Mouse (Mus musculus): ENCODE results near the gene Rfxap. TPM values are rescaled to one million over a fixed set of nuclear protein-coding genes. Genes with fewer than 3 reads are reported as not detected.

Rfxap gene
- polyA plus RNA-seq, 1 experiment from 2014 or later: 22.4 TPM

DNA sequence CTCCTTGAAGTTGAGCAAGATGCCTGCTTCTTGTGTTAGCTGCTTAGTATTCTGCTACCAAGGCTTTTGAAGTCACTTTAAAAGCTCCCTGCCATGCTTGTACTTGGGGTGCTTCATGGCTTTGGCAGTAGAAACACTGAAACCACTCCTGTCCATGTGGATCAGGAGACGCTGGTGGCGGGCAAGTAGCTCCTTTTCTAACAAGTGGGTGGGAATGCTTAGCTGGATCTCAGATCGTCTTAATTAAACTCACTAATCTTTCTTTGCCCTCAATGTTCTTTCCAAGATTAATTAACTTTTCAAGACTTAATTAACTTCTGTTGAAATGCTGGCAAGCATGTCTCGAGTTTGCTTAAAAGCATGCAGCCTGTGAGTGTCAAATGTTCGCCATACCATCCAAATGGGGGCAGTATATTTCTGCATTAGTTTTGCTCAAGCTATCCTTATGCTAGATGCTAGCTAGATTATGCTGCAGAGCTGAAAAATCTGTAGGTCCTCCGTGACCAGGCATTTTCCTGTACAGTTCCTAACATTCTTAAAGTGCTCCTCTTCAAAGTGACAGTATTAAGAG is 5.9 kb upstream of the Rfxap start:
- H3K9me3 ChIP-seq (ENCODE audit: low read length): no peaks in the 10 kb centered on the region
- H3K4me2 ChIP-seq (replicated peaks; ENCODE audit: low read depth, low read length): no peak overlapping the region
- WGBS: 64% methylated on average over 6 of the region's 6 CpGs
- H3K27ac ChIP-seq (ENCODE audit: low read length): no peak overlapping the region
- no peak for TF ChIP-seq CTCF (IDR thresholded peaks at IDR 0.05)
- TF ChIP-seq EP300 (IDR thresholded peaks at IDR 0.05): no peak
- peak; percentile 17 for DNase-seq (ENCODE audit: low spot score)
- no peaks in the 10 kb centered on the region for H3K36me3 ChIP-seq (ENCODE audit: insufficient read depth, low read length)
- H3K27me3 ChIP-seq (replicated peaks; ENCODE audit: insufficient read depth, low read length): no peaks in the 10 kb centered on the region
- ATAC-seq: no peak
- no peaks in the 10 kb centered on the region for H3K4me1 ChIP-seq (ENCODE audit: insufficient read depth, low read depth, low read length)
- H3K4me3 ChIP-seq (ENCODE audit: low read depth, low read length): no peak overlapping the region
- H3K9ac ChIP-seq (replicated peaks; ENCODE audit: low read depth): no peak overlapping the region

DNA sequence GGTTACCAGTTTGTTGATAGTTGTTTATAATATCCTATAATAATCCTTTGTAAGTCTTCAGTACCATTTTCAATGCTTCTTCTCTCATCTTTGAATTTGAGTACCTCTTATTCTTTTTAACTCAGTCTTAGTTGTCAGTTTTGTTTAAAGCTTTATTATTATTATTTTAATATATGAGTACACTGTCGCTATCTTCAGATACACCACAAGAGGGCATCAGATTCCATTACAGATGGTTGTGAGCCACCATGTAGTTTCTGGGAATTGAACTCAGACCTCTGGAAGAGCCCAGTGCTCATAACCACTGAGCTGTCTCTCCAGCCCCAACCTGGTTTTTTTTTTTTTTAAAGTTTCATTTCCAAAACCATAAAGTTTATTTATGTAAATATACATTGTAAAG is 4.0 kb upstream of the Rfxap start:
- TF ChIP-seq CTCF (IDR thresholded peaks at IDR 0.05) (peak; percentile 25), EP300 (IDR thresholded peaks at IDR 0.05) (no peak)
- H3K4me3 ChIP-seq (ENCODE audit: low read depth, low read length): no peak overlapping the region
- H3K9me3 ChIP-seq (ENCODE audit: low read length): no peaks in the 10 kb centered on the region
- 50% methylated on average over 1 of the region's 1 CpGs for WGBS
- DNase-seq (ENCODE audit: low spot score) (no peak), ATAC-seq (no peak)
- no peak overlapping the region for H3K4me2 ChIP-seq (replicated peaks; ENCODE audit: low read depth, low read length)
- H3K36me3 ChIP-seq (ENCODE audit: insufficient read depth, low read length): no peaks in the 10 kb centered on the region
- no peak overlapping the region for H3K9ac ChIP-seq (replicated peaks; ENCODE audit: low read depth)
- H3K27ac ChIP-seq (ENCODE audit: low read length): no peak overlapping the region
- H3K4me1 ChIP-seq (ENCODE audit: insufficient read depth, low read depth, low read length): 0 out of 2 replicates have a peak, but pooled peaks cover 3% of the 10 kb centered on the region
- H3K27me3 ChIP-seq (replicated peaks; ENCODE audit: insufficient read depth, low read length): no peaks in the 10 kb centered on the region

DNA sequence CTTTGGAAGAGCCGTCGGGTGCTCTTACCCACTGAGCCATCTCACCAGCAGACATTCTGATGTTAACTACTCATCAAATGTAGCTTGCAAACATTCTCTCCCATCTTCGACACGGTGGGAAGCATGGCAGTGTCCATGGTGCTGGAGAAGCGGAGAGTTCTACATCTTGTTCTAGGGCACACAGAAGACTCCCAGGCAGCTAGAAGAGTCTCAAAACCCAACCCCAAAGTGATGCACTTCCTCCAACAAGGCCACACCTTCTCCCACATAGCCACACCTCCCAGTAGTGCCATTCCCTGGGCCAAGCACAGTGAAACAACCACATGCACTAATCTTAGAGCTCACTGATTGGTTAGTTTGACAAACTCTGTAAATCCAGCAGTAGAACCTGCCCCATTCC is 1.5 kb upstream of the Rfxap start:
- Histone ChIP-seq H3K4me1 (ENCODE audit: insufficient read depth, low read depth, low read length) (0 out of 2 replicates have a peak, but pooled peaks cover 8% of the 10 kb centered on the region), H3K36me3 (ENCODE audit: insufficient read depth, low read length) (0 out of 2 replicates have a peak, but pooled peaks cover 5% of the 10 kb centered on the region), H3K4me2 (replicated peaks; ENCODE audit: low read depth, low read length) (no peak overlapping the region), H3K4me3 (ENCODE audit: low read depth, low read length) (no peak overlapping the region), H3K9me3 (ENCODE audit: low read length) (no peaks in the 10 kb centered on the region), H3K9ac (replicated peaks; ENCODE audit: low read depth) (no peak overlapping the region), H3K27me3 (replicated peaks; ENCODE audit: insufficient read depth, low read length) (no peaks in the 10 kb centered on the region), H3K27ac (ENCODE audit: low read length) (no peak overlapping the region)
- DNase-seq (ENCODE audit: low spot score): no peak
- TF ChIP-seq EP300 (IDR thresholded peaks at IDR 0.05): no peak
- no peak for TF ChIP-seq CTCF (IDR thresholded peaks at IDR 0.05)
- 57% methylated on average over 5 of the region's 5 CpGs for WGBS
- ATAC-seq: no peak

DNA sequence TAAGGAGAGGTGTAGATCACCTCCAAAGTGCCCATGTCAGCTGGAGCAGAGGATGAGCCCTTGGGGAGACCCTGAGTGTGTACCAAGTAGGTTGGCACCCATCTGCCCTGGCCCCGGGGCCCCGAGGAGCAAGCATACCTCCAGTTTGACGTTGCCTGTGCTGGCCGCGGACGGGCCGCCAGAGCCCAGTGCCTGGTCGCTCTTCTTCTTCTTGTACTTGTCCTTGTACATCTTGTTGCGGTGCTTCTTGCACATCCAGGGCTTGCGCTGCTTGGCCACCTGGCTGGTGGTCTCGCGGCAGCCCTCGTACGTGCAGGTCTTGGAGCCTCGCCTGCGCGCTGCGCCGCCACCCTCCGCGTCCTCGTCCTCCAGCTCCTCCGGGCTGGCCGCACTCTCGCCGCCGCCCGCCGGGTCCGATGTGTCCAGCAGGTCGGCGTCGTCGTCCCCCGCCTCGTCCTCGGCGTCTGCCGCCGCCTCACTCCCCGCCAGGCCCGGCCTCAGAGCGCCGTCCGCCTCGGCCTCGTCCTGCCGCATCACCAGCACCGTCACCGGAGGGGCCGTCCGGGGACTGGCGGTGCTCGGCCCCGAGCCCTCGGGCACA is 430 bp downstream of the Rfxap start:
- H3K9ac ChIP-seq (replicated peaks; ENCODE audit: low read depth): peak overlapping the region; percentile 32
- WGBS: 0% methylated on average over 51 of the region's 56 CpGs
- peak overlapping the region; percentile 89 for H3K27ac ChIP-seq (ENCODE audit: low read length)
- H3K9me3 ChIP-seq (ENCODE audit: low read length): no peaks in the 10 kb centered on the region
- H3K4me3 ChIP-seq (ENCODE audit: low read depth, low read length): peak overlapping the region; percentile 77
- H3K4me2 ChIP-seq (replicated peaks; ENCODE audit: low read depth, low read length): peak overlapping the region; percentile 93
- TF ChIP-seq CTCF (IDR thresholded peaks at IDR 0.05): no peak; the same call in 1 of the 2 replicates
- TF ChIP-seq EP300 (IDR thresholded peaks at IDR 0.05): no peak
- no peaks in the 10 kb centered on the region for H3K27me3 ChIP-seq (replicated peaks; ENCODE audit: insufficient read depth, low read length)
- ATAC-seq (peak; percentile 83), DNase-seq (ENCODE audit: low spot score) (no peak)
- H3K4me1 ChIP-seq (ENCODE audit: insufficient read depth, low read depth, low read length): 0 out of 2 replicates have a peak, but pooled peaks cover 8% of the 10 kb centered on the region
- 0 out of 2 replicates have a peak, but pooled peaks cover 6% of the 10 kb centered on the region for H3K36me3 ChIP-seq (ENCODE audit: insufficient read depth, low read length)

DNA sequence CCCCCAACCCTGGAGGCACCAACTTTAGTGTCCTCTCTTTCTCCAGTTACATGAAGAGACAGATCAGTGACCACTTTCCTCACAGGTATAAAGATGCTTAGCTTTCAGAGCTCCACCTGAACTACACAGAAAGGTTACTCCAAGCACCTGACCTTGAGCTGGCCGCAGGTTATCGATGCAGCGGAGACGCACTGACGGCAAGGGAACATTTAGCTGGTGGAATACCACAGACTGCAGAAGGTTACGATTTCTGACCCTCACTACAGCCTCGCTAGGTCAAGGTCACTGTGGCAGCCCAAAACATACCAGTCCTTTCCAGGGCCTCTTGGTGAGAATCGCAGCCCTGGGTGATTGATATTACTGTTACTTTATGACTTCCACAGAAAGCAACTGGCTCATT is 3.9 kb downstream of the Rfxap start:
- ATAC-seq: no peak
- WGBS: 94% methylated on average over 8 of the region's 8 CpGs
- H3K9me3 ChIP-seq (ENCODE audit: low read length): no peaks in the 10 kb centered on the region

DNA sequence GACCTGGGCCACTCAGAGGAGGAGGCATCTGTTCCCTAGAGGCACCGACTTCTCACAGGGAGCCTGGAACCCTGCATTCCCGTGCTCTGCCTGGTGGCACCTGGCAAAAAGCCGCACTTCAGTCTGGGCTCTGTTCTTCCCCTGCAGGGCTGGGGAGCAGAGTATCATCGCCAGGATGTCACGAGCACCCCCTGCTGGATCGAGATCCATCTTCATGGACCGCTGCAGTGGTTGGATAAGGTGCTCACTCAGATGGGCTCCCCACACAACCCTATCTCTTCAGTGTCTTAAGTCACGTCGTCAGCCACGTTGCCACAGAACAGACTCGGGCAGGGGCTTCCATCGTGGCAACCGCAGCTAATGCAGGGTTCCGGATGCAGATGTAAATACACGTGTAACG is 10.4 kb downstream of the Rfxap start:
- Histone ChIP-seq H3K36me3 (ENCODE audit: insufficient read depth, low read length) (no peaks in the 10 kb centered on the region), H3K4me2 (replicated peaks; ENCODE audit: low read depth, low read length) (no peak overlapping the region), H3K27ac (ENCODE audit: low read length) (no peak overlapping the region), H3K27me3 (replicated peaks; ENCODE audit: insufficient read depth, low read length) (no peaks in the 10 kb centered on the region), H3K9ac (replicated peaks; ENCODE audit: low read depth) (no peak overlapping the region), H3K4me3 (ENCODE audit: low read depth, low read length) (no peak overlapping the region), H3K4me1 (ENCODE audit: insufficient read depth, low read depth, low read length) (no peaks in the 10 kb centered on the region), H3K9me3 (ENCODE audit: low read length) (no peaks in the 10 kb centered on the region)
- 36% methylated on average over 16 of the region's 16 CpGs for WGBS
- peak; percentile 67 for DNase-seq (ENCODE audit: low spot score)
- TF ChIP-seq CTCF (IDR thresholded peaks at IDR 0.05) (peak; percentile 81), EP300 (IDR thresholded peaks at IDR 0.05) (no peak)
- ATAC-seq: peak; percentile 81

More for the DNA sequence above, 3.9 kb downstream of the Rfxap start:
- Histone ChIP-seq H3K9ac (replicated peaks; ENCODE audit: low read depth) (no peak overlapping the region), H3K4me1 (ENCODE audit: insufficient read depth, low read depth, low read length) (0 out of 2 replicates have a peak, but pooled peaks cover 8% of the 10 kb centered on the region), H3K27ac (ENCODE audit: low read length) (no peak overlapping the region), H3K4me2 (replicated peaks; ENCODE audit: low read depth, low read length) (no peak overlapping the region), H3K36me3 (ENCODE audit: insufficient read depth, low read length) (0 out of 2 replicates have a peak, but pooled peaks cover 6% of the 10 kb centered on the region), H3K27me3 (replicated peaks; ENCODE audit: insufficient read depth, low read length) (no peaks in the 10 kb centered on the region), H3K4me3 (ENCODE audit: low read depth, low read length) (no peak overlapping the region)
- no peak for DNase-seq (ENCODE audit: low spot score)
- TF ChIP-seq EP300 (IDR thresholded peaks at IDR 0.05) (no peak), CTCF (IDR thresholded peaks at IDR 0.05) (no peak)
